Mouse (Mus musculus): ENCODE data around the gene Tatdn3. TPM values are rescaled to one million over a fixed set of nuclear protein-coding genes. Genes with fewer than 3 reads are reported as not detected.

The Tatdn3 gene
- 10 to 100 TPM; 11.8 to 12.3 TPM for total RNA-seq (2021)
- long read RNA-seq, experiment 1, partial matches to known transcripts, result 1 of 5 reads
- long read RNA-seq, experiment 1, other reads (novel, unspliced or antisense), result 1 of 5 reads
- long read RNA-seq, experiment 2, partial matches to known transcripts, result 2 of 7 reads
- long read RNA-seq, experiment 2, other reads (novel, unspliced or antisense), result 1 of 7 reads

DNA sequence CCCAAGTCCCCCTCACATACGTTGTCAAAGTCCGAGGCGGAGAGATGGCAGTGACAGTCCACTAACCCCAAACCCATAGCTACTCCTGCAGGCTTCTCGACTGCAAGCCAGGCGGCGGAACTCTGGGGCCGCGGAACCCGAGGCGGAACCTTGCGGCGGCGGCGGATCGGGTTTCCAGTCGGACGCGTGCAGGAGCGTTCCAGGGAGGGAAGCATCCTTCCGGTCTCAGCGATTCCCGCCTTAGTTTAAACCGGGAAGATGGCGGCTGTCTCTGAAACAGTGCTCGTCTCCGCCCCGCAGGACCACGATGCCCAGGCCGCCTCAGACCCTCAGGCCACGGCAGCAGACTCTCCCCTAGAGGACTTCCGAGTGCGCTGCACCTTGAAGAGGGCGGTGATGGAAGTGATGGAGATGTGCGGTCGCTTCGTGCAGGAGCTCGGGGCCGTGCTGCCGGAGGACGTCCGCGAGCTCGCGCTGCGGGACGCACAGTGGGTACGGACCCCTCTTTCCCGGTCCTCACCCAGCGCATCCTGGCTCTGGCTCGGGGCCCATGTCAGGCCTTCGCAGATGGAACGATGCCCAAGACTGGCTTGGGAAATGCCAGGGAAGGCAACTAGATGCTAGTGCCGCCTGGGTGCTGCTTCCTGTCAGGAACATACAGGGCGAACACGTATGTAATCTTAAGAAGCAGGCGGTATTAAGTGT lies at the start of gene Tatdn3, which contains the start of gene Nsl1:
Gene Tatdn3, minus strand, starts transcription at position 152 of the 705 bp plus-strand sequence.
Gene Nsl1, plus strand, starts transcription at position 232 of the 705 bp plus-strand sequence.
- DNase-seq, result peak; percentile 85

DNA sequence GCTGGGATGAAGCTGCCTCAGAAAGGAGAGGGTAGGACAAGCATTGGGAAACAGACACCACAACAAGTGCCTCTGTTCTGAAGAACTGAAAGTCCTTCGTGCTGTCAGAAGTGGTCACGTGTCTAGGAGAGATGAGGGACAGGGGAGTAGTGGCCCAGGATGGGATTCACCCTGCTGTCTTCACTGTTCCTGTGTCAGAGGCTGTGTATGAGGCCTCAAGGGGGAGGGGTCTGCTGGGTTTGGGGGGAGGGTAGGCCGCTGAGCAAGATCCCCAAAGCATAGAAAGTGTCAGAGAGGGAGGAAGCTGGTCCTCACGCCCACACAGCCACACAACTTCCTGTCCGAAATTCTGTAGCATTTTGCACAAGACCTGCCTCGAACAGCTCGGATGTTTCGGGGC lies 48.4 kb upstream of the Tatdn3 start:
- no peak for DNase-seq

DNA sequence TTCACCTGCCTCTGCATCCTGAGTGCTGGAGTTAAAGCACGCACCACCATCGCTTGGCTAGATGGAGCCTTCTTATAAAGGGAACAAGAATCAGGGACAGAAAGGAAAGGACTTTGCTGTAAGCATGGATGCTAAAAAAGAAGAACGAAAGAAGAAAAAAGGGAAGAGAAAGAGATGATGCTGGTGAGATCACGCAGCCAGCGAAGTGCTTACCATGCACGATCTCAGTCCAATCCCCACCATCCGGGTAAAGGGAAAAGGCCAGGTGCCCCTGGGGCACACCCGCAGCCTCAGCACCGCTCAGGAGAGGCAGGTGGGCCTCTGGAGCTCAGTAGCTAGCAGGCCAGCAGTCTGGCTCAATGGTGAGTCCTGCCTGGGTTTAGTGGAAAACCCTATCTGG lies 47.2 kb upstream of the Tatdn3 start:
- DNase-seq, result no peak

DNA sequence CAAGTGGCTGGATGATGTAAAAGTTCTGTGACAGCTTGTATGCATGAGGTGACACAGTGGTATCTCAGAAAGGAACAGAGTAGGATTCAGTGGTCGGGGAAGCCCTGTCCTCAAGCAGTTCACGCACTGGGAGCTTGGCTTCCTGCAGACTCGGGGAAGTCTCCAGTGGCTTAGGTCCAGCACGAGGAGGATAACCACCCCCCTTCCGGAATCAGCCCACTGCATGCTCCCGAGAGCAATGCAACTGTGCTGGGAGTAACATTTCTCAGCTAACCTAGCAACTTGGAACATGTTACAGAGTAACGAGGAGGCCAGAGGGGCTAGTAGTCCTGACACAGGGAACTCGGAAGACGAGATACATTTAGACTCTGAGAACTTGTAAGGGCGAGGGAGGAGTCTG lies 44.6 kb upstream of the Tatdn3 start:
- DNase-seq, result no peak

DNA sequence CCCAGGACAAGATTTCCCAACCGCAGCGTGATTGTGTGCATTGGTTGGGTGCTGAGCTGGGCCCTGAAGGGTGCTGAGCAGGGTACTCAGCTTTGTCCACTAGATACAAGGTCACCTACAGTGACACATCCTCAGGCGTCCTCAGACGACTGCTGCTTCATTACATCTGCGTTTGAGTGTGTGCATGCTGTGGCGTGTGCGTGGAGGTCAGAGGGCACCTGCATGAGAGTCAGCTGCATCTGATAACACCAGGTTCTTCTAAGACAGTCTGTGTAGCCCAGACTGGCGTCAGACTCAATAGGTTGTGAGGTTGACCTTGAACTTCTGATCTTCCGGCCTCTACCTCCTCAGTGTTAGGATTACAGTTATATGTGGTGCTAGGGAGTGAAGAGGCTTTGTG lies 42.5 kb upstream of the Tatdn3 start:
- no peak for DNase-seq

DNA sequence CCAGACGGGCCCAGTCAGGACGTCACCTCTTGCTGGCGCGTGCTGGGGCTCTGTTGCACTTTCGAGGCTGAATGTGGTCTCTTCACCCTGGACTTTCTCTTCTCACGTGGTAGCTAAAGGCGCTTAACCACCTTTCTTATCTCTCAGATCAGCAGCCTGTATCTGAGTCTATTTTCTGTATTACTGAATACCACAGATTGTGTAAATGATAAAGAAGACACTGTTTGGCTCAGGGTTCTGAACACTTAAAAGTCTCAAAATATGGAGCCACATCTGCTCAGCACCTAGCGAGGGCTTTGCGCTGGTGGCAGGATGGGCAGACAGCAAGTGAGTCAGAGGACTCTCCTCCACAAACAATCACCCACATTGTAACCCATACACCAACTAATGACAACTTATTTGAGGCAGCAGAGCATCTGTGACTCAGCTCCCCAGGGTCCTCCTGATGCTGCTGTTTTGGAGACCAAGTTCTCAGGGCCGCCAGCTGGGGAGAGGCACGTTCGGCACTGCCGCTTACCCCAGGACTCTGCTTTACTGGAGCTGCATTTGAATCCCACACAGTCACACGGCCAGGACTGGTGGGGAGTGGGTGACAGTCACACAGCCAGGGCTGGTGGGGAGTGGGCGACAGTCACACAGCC lies 40.1 kb upstream of the Tatdn3 start:
- no peak for DNase-seq

DNA sequence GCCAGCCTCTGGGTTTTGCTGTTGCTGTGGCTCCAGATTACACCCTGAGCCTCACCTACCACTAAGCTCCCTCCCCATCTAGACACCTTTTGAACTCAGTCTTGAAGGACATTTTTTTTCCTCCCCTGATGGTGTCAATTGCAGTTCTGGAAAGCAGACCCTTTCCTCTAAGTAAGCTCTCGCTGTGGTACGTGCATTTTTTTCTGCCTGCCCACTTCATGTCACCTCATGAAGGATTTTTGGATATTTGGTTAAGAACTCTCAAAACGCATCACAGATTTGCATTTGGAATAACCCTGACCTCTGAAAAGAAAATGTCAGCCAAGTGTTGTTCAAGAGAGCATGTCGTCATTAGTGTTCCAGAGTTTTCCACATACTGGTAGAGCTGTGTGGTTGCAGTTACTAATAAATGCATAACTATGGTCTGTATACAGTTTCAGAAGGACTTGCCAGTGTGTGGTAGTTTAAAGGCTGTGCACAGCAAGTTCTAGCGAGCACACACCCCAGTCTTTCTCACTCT lies 37.1 kb upstream of the Tatdn3 start:
- no peak for DNase-seq

DNA sequence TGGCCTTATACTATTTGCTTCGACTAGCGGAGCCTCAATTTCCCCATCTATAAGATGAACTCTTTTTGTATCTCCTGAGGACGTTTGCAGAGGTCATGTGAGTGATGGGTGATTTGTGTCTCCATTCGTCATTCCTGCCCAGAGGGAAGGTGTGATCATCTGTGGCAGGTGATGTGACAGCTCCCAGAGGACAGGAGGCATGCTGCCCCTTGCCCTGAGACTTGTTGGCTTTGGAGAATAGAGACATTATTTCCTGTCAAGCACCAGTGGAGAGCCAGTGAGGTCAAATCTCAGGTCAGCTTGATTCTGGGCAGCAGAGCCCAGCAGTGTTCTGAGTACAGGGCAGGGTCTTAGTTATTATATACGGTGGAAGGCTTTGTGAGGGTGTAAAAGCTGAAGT lies 36.4 kb upstream of the Tatdn3 start:
- DNase-seq, result no peak

DNA sequence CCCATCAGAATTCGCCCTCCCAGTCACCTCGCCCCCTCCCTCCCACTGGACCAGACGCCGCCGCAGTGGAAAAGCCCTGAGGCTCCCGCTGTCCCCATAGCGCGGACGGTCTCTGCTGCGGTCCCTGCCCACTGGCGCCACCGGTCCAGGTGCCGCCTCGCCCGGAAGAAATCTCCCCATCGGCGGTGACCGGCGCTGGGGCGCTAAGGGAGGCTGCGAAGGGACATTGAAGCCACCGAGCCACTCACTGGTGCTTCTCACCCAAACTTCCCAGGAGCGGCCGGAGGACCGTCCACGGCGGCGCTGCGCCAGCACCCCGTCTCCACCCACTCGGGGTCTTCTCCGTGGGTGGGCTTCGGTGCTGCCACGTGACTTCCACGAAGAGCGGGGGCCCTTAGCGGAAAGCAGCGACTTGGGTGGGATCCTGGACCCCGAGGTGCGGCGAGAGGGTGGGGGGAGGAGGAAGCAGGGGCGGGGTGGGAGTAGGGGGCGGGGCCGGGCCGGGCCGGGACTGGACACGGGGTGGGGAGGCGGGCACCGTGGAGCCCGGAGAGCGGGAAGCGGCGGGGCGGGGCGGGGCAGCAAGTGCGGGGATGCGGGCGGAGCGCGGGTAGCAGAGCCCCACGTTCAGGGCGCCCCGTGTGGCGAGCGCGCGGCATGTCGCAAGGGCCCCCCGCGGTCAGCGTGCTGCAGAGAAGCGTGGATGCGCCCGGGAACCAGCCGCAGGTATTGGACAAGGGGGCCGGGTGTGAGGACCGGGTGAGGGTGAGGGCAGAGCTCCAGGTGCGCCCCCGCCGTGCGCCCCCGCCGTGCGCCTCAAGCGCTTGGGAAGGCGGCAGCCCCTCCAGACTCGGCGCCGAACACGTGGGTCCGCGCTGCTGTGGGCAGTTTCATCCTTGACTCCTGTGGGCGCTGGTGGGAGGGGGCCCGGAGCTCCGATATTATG lies 35.3 kb upstream of the Tatdn3 start, which contains the start of gene Batf3:
Gene Batf3, plus strand, starts transcription at position 46 of the 946 bp plus-strand sequence.
- peak; percentile 22 for DNase-seq

DNA sequence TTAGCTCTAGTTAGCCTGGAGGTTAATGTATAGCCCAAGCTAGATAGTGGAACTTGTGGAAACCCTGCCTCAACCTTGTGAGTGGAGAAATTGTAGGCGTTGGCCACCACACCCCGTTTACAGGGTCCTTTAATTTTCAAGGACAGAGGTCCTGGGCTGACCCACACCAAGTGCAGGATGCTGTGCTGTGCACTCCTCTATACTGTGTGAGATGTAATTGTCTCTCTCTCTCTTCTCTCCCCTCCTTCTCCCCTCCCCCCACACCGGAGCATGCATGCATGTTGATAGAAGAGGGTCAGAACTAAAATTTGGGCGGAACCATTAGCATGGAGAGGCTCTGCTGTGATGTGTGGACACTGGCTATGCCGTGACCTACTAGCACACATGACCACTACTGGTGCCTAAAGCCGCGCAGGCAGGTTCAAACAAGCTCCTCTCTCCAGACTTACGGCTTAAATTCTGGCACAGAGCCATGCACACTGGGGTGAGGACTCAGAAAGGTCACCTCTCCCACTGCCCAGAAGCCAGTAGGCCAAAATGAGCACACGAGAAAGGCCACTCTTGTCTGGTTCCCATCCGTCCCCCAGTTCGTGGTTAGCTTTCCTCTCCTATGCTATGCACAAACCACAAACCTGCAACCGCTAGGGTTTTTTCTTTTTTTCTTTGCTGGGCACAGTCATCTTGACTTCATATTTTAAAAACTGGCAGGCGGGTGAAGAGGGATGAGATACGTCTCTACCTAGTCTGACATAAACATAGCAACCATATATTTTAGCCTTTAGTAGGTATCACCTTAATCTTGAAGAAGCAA lies 34.3 kb upstream of the Tatdn3 start:
- no peak for DNase-seq

DNA sequence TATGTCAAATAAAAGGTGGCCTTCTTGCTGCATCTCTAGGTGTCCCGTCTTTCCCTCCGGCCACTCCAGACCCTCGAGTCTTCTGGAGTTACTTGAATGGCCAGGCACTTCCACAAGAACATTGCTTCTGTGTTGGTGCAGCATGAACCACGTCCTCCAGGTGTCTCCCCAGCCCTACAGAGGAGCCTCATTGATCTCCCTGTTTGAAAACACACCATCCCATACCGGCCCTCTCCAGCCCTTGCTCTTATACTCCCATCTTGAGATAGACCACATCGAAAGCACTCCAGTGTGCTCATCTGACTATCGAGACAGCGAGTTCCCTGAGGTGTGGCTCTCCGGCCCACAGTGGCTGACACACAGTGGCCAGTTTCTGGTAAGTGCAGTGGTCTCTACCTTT lies 32.3 kb upstream of the Tatdn3 start:
- DNase-seq, result no peak

DNA sequence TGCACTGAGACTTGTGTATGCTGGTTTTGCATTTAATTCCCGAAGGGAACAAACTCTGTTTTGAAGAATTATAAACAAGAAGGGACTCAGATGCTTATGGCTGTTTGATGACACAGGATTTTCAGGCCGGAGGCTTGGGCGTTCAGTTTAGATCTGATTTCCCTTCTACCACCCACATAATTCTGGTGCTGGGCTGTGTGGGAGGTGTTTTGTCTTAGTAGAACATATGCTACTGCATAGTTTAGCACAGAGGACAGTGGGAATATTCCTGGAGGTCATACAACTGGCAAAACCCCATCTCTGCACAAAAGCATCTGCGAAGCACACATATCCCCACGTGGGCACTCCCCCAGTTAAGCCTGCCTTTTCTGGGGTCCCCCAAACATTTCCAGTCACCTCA lies 30.8 kb upstream of the Tatdn3 start:
- no peak for DNase-seq

DNA sequence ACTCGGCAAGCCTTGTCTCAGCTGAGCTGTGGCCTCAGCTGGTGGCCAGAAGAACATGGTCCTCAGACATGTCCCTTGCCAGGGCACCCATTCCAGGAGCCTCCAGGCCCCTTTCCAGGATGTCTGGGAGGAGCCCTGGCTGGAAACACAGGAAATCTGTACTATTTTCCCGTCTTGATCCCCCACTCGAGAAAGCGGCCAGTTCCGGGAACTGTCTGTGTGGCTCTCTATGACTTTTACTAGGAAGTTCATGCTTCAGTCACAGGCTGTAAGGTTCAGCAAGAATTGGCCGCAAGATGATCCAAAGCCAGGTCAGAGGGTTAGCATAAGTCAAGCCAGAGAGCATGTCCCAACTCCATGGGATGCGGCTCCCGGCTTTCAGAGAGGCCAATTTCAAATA lies 29.3 kb upstream of the Tatdn3 start:
- no peak for DNase-seq

DNA sequence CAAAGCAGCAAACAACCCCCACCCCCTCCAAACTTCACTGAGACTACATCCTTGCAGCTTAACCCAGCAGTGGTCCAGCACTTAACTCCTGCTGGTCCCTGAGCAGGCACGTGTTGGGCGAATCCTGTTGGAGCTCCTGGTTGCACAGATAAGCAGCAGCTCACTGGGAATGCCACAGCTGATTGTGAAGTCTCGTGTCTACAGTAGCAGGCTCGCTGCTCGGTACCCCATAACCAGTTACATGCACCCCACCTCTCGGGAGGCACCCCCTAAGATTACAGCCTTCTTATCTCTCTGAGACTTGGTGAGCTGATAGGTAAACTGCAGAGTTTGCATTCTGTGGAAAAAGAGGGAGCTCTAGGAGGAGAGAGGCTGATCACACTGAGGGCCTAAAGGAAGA lies 26.6 kb upstream of the Tatdn3 start:
- no peak for DNase-seq

DNA sequence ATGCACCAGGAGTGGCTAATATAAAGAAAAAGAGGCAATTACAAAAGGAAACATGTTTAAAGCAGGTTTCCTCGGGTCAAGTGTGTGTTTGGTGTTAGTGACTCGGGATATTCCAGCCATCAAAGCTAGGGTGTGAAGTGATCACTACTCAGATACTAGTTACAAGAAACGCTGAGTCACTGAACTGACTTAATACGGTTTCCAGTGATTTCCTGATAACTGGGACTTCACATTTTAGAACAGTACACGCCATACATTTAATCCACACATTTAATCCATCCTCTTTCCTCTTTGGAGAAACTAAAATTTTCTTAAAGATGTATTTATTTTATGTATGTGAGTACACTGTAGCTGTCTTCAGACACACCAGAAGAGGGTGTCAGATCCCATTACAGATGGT lies 25.2 kb upstream of the Tatdn3 start:
- no peak for DNase-seq

DNA sequence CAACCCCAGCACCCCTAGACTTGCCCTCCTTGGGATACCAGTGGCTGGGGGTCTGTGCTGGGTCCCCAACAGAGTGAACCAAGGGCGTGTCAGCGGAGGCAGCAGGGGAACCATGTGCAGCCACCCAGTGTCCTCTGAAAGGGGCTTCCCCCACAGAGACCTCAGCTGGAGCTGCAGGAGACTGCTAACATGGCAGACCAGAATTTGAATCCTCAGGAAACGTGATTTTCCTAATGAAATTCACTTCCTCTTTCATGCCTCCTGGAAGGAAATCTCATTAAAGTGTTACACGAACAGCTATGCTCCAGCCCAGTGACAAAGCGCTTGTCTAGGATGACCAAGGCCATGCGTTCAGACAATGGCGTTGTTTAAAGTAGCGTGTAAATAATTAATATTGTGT lies 24.2 kb upstream of the Tatdn3 start:
- DNase-seq, result no peak

DNA sequence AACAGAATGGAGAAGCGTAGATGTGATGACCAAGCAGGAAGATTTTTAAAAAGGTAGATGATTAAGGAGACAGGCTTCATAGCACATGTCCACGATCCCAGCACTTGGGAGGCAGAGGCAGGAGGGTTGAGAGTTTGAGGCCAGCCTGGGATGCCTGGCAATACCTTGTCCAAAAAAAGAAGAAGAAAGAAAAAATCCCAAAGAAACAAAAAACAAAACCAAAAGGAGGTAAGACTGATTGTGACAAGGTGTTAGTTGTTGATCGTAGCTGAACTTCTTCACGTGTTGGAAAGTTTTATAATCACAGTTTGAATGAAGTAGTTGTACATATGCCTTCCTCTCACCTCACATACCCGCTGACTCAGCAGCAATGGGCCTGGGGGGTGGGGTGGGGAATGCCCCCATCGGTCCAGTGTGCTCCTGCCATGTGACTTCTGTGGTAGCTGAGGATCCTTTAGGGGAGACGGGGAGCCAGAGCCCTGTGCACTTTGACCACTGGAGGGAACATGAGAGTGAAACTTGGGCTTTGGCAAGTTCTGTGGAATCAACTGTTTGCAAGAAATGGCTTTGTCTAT lies 23.7 kb upstream of the Tatdn3 start:
- no peak for DNase-seq

DNA sequence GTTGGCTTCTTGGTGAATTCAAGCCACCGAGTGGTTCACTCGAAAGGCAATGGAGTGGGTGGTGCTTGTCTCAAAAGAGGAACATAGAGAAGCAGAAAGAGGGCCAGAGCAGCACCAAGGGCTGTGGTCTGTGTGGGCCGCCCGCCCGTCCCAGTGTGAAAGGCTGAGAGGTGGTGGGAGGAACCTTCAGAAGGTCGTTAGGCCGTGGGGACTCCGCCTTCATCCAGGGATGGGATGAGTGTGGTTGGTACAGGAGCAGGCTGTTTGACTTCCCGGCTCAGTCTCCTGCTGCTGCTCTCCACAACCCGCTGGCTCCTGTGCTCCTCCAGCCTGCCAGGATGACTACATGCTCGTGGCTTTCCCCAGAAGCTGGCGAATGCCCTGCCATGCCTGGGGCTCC lies 22.9 kb upstream of the Tatdn3 start:
- no peak for DNase-seq

DNA sequence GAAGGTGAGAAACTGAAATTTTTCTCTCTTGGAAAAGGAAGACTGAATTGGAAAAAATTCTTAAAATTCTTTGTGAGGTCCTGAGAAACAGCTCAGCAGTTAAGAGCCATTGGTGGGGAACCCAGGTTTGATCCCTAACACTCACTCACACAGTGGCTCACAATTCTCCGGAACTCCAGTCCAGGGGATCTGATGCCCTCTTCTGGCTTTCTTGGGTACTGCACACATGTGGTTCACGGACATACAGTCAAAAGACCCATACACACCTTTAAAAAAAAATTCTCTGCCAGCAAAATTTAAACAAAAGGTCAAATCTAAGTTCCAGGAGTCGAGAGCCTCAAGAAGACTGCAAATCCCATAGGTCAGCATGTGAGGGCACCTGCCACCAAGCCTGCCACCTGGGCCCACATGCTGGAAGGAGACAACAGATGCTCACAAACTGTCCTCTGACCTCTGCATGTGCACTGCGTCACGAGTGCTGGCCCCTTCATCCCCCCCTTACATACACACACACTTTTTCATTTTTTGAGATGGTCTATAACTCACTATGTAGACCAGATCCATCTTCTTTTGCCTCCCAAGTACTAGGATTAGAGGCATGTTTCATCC lies 22.3 kb upstream of the Tatdn3 start:
- DNase-seq, result no peak

DNA sequence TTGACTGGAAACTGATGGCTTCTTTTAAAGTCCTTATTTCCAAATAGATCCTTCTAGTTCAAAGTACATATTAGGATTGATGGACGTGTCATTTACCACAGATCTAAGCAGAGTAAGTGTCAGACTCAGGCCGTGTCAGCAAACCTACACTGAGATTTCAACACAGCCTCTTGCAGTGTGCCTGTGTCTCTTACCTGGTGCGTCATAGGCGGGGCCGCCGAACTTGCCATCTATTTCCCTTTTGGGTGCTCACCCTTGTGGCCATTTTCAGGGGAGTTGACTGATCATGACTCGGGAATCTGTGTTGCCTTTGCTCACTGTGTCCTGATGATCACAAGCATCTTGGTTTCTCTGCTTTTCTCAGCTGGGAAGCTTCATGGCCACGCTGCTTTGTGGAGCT lies 20.5 kb upstream of the Tatdn3 start:
- no peak for DNase-seq

Data from gastrocnemius, postnatal 25 days (tissue).